In genomic region chr15:98806071-98806808, GRCm38 (mm10) we compare ENCODE assay signal across 9 mouse cellular contexts. TPM values are rescaled to one million over a fixed set of nuclear protein-coding genes. Genes with fewer than 3 reads are reported as not detected.
A peak's percentile ranks its signal among the peaks of the same experiment; 100 is the strongest.
DNase-seq lines count a peak whose midpoint lies in the region; ATAC-seq and TF ChIP-seq lines count a peak whose summit lies in the region.
"Had no signal": no experiment of that assay in that cellular context is flagged by ENCODE, and none has a peak within 500 bp of the region (broad histone marks: within the 10 kb centered on the region; RNA-seq: fewer than 3 reads in every experiment).

No protein-coding gene starts in this region.

- intact Hi-C loops in left cerebral cortex, adult 2 months (cut with DNase I) = no loop called here

- ATAC-seq in embryonic facial prominence, embryonic 13.5 days (ENCODE audit: insufficient number of reproducible peaks, insufficient read depth, low FRiP score, low TSS enrichment, low read depth) = no peak
- 0 out of 2 replicates have a peak, but pooled peaks have one; percentile 2 for ATAC-seq in intestine, embryonic 16.5 days
- no peak for ATAC-seq in neural tube, embryonic 13.5 days (ENCODE audit: low read depth)
- no peak for ATAC-seq in erythroblast, adult 5-6 weeks (replicated peaks; ENCODE audit: low FRiP score, poor library complexity, severe bottlenecking)

- H3K4me3 ChIP-seq in left cerebral cortex, adult 2 months = peak overlapping the region; percentile 63
- H3K4me3 ChIP-seq in embryonic facial prominence, embryonic 13.5 days = peak overlapping the region; percentile 52
- peak overlapping the region; percentile 52 for H3K4me3 ChIP-seq in intestine, embryonic 16.5 days (ENCODE audit: low read length)
- peak overlapping the region; percentile 44 for H3K4me3 ChIP-seq in neural tube, embryonic 13.5 days

- DNase-seq in left cerebral cortex, adult 2 months (ENCODE audit: extremely low spot score in 1 of 2, low spot score in 2 of 2) = no peak
- DNase-seq in left cerebral cortex, adult 18-20 months (ENCODE audit: low spot score in 2 of 2) = no peak
- no peak for DNase-seq in adrenal gland, adult 8-10 months
- DNase-seq in cerebellum, adult 18-20 months = no peak

- peak overlapping the region; percentile 88 for H3K4me2 ChIP-seq in embryonic facial prominence, embryonic 13.5 days
- H3K4me2 ChIP-seq in intestine, embryonic 16.5 days (ENCODE audit: low read depth, low read length) = peak overlapping the region; percentile 81
- peak overlapping the region; percentile 71 for H3K4me2 ChIP-seq in neural tube, embryonic 13.5 days

- peak overlapping the region; percentile 96 for H3K27ac ChIP-seq in left cerebral cortex, adult 2 months
- no peak overlapping the region for H3K27ac ChIP-seq in embryonic facial prominence, embryonic 13.5 days
- H3K27ac ChIP-seq in intestine, embryonic 16.5 days (ENCODE audit: low read length) = no peak overlapping the region
- no peak overlapping the region for H3K27ac ChIP-seq in neural tube, embryonic 13.5 days (replicated peaks)

- no peak for TF ChIP-seq CTCF in left cerebral cortex, adult 2 months (IDR thresholded peaks at IDR 0.05)

- no peaks in the 10 kb centered on the region for H3K9me3 ChIP-seq in embryonic facial prominence, embryonic 13.5 days
- H3K9me3 ChIP-seq in intestine, embryonic 16.5 days (ENCODE audit: control insufficient read depth, low read length) = no peaks in the 10 kb centered on the region
- no peaks in the 10 kb centered on the region for H3K9me3 ChIP-seq in neural tube, embryonic 13.5 days

- H3K9ac ChIP-seq in embryonic facial prominence, embryonic 13.5 days = peak overlapping the region; percentile 67
- peak overlapping the region; percentile 68; the same call in 1 of the 2 replicates for H3K9ac ChIP-seq in intestine, embryonic 16.5 days (ENCODE audit: low read depth, low read length)
- H3K9ac ChIP-seq in neural tube, embryonic 13.5 days = peak overlapping the region; percentile 63; the same call in 1 of the 2 replicates

- WGBS in embryonic facial prominence, embryonic 13.5 days = 6% methylated on average over 30 of the region's 30 CpGs
- 16% methylated on average over 30 of the region's 30 CpGs for WGBS in intestine, embryonic 16.5 days
- 3% methylated on average over 30 of the region's 30 CpGs for WGBS in neural tube, embryonic 13.5 days

- H3K27me3 ChIP-seq in embryonic facial prominence, embryonic 13.5 days = peaks cover 100% of the 10 kb centered on the region
- peaks cover 78% of the 10 kb centered on the region for H3K27me3 ChIP-seq in intestine, embryonic 16.5 days (replicated peaks; ENCODE audit: control insufficient read depth, insufficient read depth, low read length)
- peaks cover 100% of the 10 kb centered on the region for H3K27me3 ChIP-seq in neural tube, embryonic 13.5 days

- peaks cover 7% of the 10 kb centered on the region for H3K36me3 ChIP-seq in embryonic facial prominence, embryonic 13.5 days
- no peaks in the 10 kb centered on the region for H3K36me3 ChIP-seq in intestine, embryonic 16.5 days (ENCODE audit: control insufficient read depth, insufficient read depth, low read length)
- 0 out of 2 replicates have a peak, but pooled peaks cover 3% of the 10 kb centered on the region for H3K36me3 ChIP-seq in neural tube, embryonic 13.5 days

- H3K4me1 ChIP-seq in embryonic facial prominence, embryonic 13.5 days = peaks cover 53% of the 10 kb centered on the region
- H3K4me1 ChIP-seq in intestine, embryonic 16.5 days (ENCODE audit: control insufficient read depth, insufficient read depth, low read length) = peaks cover 33% of the 10 kb centered on the region
- peaks cover 49% of the 10 kb centered on the region for H3K4me1 ChIP-seq in neural tube, embryonic 13.5 days (replicated peaks)

RNA-seq across cellular contexts. Expression of gene Ddn, which starts 3.0 kb away (rescaled TPM):
- total RNA-seq in left cerebral cortex, adult 2 months (2021) = 100 to 1,000 TPM; 739 to 834 TPM
- 100 to 1,000 TPM; 778 to 797 TPM for total RNA-seq in left cerebral cortex, adult 18-20 months (2021)
- 0.07 TPM in 1 of 2 replicates, not detected in the other for polyA plus RNA-seq in embryonic facial prominence, embryonic 13.5 days (2015; fragmentation: Nextera tagmentation; extraction: Ambion mirVana)
- polyA plus RNA-seq in intestine, embryonic 16.5 days (2015; fragmentation: Nextera tagmentation; extraction: Ambion mirVana) = not detected in 2 replicates
- polyA plus RNA-seq in neural tube, embryonic 13.5 days (2015; fragmentation: Nextera tagmentation; extraction: Ambion mirVana) = 0.50 TPM in 2 replicates
- not detected in 2 replicates for total RNA-seq in erythroblast, adult 5-6 weeks (2015; ENCODE audit: low replicate concordance)
- total RNA-seq in erythroblast, adult 5-6 weeks (2017; ENCODE audit: low replicate concordance) = not detected in 2 replicates
- 1 to 10 TPM in 1 of 4 experiments, under 1 TPM in 3; 0.29 to 1.1 (median 0.61) TPM for total RNA-seq in adrenal gland, adult 8-10 months (2022)
- total RNA-seq: liver, adult 2 months had no signal
- polyA plus RNA-seq: liver, adult 2 months had no signal

RNA-seq across cellular contexts. Expression of gene Wnt1, which starts 16.6 kb away (rescaled TPM):
- total RNA-seq in left cerebral cortex, adult 2 months (2021) = under 1 TPM in 1 of 2 experiments, not detected in 1; 0.14 TPM
- not detected for total RNA-seq in left cerebral cortex, adult 18-20 months (2021)
- not detected in 2 replicates for polyA plus RNA-seq in embryonic facial prominence, embryonic 13.5 days (2015; fragmentation: Nextera tagmentation; extraction: Ambion mirVana)
- not detected in 2 replicates for polyA plus RNA-seq in intestine, embryonic 16.5 days (2015; fragmentation: Nextera tagmentation; extraction: Ambion mirVana)
- polyA plus RNA-seq in neural tube, embryonic 13.5 days (2015; fragmentation: Nextera tagmentation; extraction: Ambion mirVana) = 3.6 and 3.9 TPM in 2 replicates
- not detected in 2 replicates for total RNA-seq in erythroblast, adult 5-6 weeks (2015; ENCODE audit: low replicate concordance)
- not detected in 2 replicates for total RNA-seq in erythroblast, adult 5-6 weeks (2017; ENCODE audit: low replicate concordance)
- not detected for total RNA-seq in adrenal gland, adult 8-10 months (2022)
- total RNA-seq: liver, adult 2 months had no signal
- polyA plus RNA-seq: liver, adult 2 months had no signal

RNA-seq across cellular contexts. Expression of gene Prkag1, which starts 25.1 kb away (rescaled TPM):
- total RNA-seq in left cerebral cortex, adult 2 months (2021) = 10 to 100 TPM; 46.1 to 52.3 TPM
- 10 to 100 TPM; 54.6 to 56.2 TPM for total RNA-seq in left cerebral cortex, adult 18-20 months (2021)
- polyA plus RNA-seq in embryonic facial prominence, embryonic 13.5 days (2015; fragmentation: Nextera tagmentation; extraction: Ambion mirVana) = 90.4 and 92.5 TPM in 2 replicates
- polyA plus RNA-seq in intestine, embryonic 16.5 days (2015; fragmentation: Nextera tagmentation; extraction: Ambion mirVana) = 92.2 and 94.6 TPM in 2 replicates
- 71.8 and 79.4 TPM in 2 replicates for polyA plus RNA-seq in neural tube, embryonic 13.5 days (2015; fragmentation: Nextera tagmentation; extraction: Ambion mirVana)
- 20.2 and 21.5 TPM in 2 replicates for total RNA-seq in erythroblast, adult 5-6 weeks (2015; ENCODE audit: low replicate concordance)
- total RNA-seq in erythroblast, adult 5-6 weeks (2017; ENCODE audit: low replicate concordance) = 35.1 and 37.9 TPM in 2 replicates
- total RNA-seq in adrenal gland, adult 8-10 months (2022) = 10 to 100 TPM; 76.0 to 83.8 (median 79.2) TPM

RNA-seq across cellular contexts. Expression of gene Wnt10b, which starts 28.3 kb away (rescaled TPM):
- under 1 TPM; 0.51 to 0.66 TPM for total RNA-seq in left cerebral cortex, adult 2 months (2021)
- 1 to 10 TPM in 1 of 2 experiments, under 1 TPM in 1; 0.63 to 1.1 TPM for total RNA-seq in left cerebral cortex, adult 18-20 months (2021)
- polyA plus RNA-seq in embryonic facial prominence, embryonic 13.5 days (2015; fragmentation: Nextera tagmentation; extraction: Ambion mirVana) = 4.9 and 5.3 TPM in 2 replicates
- polyA plus RNA-seq in intestine, embryonic 16.5 days (2015; fragmentation: Nextera tagmentation; extraction: Ambion mirVana) = 0.09 TPM in 1 of 2 replicates, not detected in the other
- not detected in 2 replicates for polyA plus RNA-seq in neural tube, embryonic 13.5 days (2015; fragmentation: Nextera tagmentation; extraction: Ambion mirVana)
- 1.0 TPM in 1 of 2 replicates, not detected in the other for total RNA-seq in erythroblast, adult 5-6 weeks (2015; ENCODE audit: low replicate concordance)
- not detected in 2 replicates for total RNA-seq in erythroblast, adult 5-6 weeks (2017; ENCODE audit: low replicate concordance)
- 10 to 100 TPM in 1 of 4 experiments, 1 to 10 TPM in 1, under 1 TPM in 2; 0.49 to 12.9 (median 5.0) TPM for total RNA-seq in adrenal gland, adult 8-10 months (2022)
- total RNA-seq: liver, adult 2 months had no signal
- polyA plus RNA-seq: liver, adult 2 months had no signal

RNA-seq across cellular contexts. Expression of gene Arf3, which starts 43.2 kb away (rescaled TPM):
- 100 to 1,000 TPM; 749 to 756 TPM for total RNA-seq in left cerebral cortex, adult 2 months (2021)
- 100 to 1,000 TPM; 724 to 773 TPM for total RNA-seq in left cerebral cortex, adult 18-20 months (2021)
- polyA plus RNA-seq in embryonic facial prominence, embryonic 13.5 days (2015; fragmentation: Nextera tagmentation; extraction: Ambion mirVana) = 44.1 and 44.6 TPM in 2 replicates
- polyA plus RNA-seq in intestine, embryonic 16.5 days (2015; fragmentation: Nextera tagmentation; extraction: Ambion mirVana) = 35.4 and 40.1 TPM in 2 replicates
- 71.9 and 74.9 TPM in 2 replicates for polyA plus RNA-seq in neural tube, embryonic 13.5 days (2015; fragmentation: Nextera tagmentation; extraction: Ambion mirVana)
- 7.1 and 8.4 TPM in 2 replicates for total RNA-seq in erythroblast, adult 5-6 weeks (2015; ENCODE audit: low replicate concordance)
- total RNA-seq in erythroblast, adult 5-6 weeks (2017; ENCODE audit: low replicate concordance) = 4.6 and 8.1 TPM in 2 replicates
- 100 to 1,000 TPM; 153 to 163 (median 159) TPM for total RNA-seq in adrenal gland, adult 8-10 months (2022)

Comparison
In these comparisons a context has a peak if more than half of its experiments do, and no peak if none do; other contexts are left out.
1. RNA of gene Ddn, which starts 3.0 kb away (total RNA-seq): 739 to 834 TPM in left cerebral cortex, adult 2 months and 778 to 797 TPM in left cerebral cortex, adult 18-20 months; 0.29 to 1.1 TPM in adrenal gland, adult 8-10 months and not detected in erythroblast, adult 5-6 weeks; every median in the first group is over 100 times any median in the second.
2. Peak in every context shown above with its lines, with median percentiles within 50 percentile points of each other: H3K4me3 ChIP-seq, H3K4me2 ChIP-seq and H3K9ac ChIP-seq.